Mouse (Mus musculus) bone marrow macrophage, adult 2 months (primary cell): ENCODE results near the gene Uba7.

Source experiments
- CTCF ChIP-seq: IDR thresholded peaks from 2 replicates; pipeline ENCODE4 v1.5.1; 2012; ENCODE audit warnings: low read depth, mild to moderate bottlenecking, low read length, moderate library complexity
- POLR2A ChIP-seq: IDR thresholded peaks from 2 replicates; pipeline ENCODE4 v1.6.1; 2012; ENCODE audit warnings: mild to moderate bottlenecking, low read depth, low read length, borderline replicate concordance

GRCm38 (mm10) chr9:107984754-107985055 lies 9.4 kb downstream of the Uba7 start:
- TF ChIP-seq POLR2A (no peak), CTCF (no peak)
